Mouse (Mus musculus) retina, postnatal 1 day (tissue): ENCODE measurements around the gene Dvl1.

Source experiments
- DNase-seq: peaks from one replicate; pipeline ENCODE4 v3.0.0-alpha.2; 2012

Gene Dvl1

DNA sequence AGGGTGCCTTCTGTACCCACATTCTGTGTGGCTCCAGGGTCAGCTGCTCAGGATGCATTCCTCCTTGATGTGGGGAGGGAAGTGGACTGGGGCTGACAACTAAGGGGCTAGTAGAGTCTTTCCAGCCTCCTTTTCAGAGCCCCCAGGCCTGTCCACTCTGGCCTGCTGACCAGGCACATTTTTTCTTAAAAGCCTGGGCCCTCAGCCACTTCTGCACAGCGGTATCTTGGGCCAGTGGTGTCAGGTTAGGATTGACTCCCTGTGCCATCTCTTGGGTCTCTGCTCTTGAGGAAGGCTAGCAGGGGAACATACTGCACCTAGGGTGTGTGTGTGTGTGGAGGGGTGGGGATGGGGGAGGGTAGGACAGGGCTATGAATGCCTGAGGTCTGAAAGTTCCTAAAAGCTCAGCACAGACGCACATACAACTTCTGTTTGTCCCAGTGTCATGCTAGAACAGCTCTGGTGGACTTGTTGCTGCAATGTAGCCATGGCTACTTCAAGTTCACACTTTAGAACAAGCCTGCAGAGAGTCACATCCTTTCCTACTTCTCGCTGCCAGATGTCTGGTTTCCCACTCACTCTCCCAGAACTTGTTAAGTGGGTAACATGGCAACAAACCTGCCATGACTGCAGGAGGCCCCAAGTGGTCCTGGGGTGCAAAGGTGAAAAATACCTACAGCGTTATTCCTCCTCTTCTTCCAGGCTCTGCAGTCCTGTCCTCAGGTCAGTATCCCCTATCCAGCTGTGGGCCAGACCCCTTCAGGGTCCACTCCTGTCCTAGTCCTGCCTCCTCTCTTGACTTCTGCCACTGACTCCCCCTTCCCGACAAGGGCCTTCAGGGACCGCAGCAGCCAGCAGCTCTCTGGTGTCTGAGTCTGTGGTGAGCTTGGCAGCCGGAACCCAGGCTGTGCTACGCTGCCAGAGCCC is 6.9 kb upstream of the Dvl1 start:
- DNase-seq: no peak

DNA sequence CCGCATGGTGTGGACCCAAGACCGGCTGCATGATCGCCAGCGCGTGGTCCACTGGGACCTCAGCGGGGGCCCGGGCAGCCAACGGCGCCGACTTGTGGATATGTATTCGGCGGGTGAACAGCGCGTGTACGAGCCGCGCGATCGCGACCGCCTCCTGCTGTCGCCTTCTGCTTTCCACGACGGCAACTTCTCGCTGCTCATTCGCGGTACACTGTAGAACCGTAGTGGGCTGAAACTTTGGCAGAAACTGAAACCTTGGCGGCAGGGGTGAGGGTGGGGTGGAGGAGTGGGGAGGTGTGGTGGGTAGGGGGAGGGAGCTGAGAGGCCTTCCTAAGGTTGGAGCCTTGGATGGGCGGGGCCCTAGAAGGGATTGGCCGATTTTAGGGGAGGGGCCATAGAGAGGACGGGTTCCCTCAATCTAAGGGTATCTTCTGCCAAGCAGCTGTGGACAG is 6.2 kb upstream of the Dvl1 start:
- DNase-seq: peak; percentile 75

DNA sequence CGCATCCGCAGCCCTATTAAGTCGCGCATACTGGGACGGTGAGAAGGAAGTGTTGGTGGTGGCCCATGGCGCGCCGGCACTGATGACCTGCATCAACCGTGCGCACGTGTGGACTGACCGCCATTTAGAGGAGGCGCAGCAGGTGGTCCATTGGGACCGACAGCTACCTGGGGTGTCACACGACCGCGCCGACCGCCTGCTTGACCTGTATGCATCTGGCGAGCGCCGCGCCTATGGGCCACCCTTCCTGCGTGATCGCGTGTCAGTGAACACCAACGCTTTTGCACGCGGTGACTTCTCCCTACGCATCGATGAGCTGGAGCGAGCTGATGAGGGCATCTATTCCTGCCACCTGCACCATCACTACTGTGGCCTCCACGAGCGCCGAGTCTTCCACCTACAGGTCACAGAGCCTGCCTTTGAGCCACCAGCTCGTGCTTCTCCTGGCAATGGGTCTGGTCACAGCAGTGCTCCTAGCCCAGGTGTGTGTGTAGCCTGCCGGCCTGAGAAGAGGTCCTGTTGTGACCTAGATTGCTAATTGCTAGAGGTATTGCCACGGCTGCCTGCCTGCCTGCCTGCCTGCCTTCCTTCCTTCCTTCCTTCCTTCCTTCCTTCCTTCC is 5.4 kb upstream of the Dvl1 start:
- no peak for DNase-seq

DNA sequence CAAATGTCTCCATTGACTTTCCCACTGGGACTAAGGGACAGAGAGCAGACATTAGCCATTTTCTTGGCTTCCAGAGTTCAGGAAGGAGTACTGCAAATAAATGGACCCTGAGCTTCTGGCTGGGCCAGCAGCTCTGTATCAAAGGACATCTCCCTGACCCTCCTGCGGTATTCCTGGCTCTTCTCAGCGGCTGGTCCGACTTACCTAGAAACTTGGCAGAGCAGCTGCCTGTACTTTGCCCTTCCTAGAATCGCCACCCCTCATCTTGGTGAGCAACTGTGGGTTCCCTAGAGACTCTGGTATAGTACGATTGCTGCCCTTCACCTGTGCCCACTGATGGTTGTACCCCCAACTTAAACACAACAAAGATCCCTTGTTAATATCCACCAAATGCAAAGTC is 4.0 kb upstream of the Dvl1 start:
- no peak for DNase-seq

DNA sequence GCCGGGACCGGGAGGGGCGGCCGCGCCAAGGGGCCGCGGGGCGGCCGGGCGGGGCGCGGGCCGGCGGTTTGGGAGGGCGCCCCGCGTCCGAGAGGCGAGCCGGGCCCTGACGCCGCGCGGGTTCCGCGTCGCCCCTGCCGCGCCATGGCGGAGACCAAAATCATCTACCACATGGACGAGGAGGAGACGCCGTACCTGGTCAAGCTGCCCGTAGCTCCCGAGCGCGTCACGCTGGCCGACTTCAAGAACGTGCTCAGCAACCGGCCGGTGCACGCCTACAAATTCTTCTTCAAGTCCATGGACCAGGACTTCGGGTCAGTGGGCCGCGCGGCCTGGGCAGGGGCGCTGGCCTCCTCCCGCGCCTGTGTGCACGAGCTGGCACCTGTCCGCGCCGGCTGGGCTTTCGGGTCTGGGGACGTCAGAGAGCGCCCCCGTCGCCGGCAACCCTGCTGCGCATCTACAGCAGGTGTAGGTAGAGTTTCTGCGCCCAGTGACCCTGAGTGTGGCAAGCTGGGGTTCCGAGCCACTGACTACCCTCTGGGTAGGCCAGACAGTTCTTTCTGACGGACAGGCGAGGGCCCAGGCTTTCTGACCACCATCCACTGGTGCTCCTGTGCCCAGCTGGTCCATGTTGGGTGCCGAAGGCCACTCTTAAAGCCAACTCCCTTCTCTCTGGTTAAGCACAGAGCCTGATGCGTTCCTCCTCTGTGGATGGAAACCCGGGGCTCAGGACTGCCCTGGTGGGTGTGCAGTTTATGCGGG is 570 bp downstream of the Dvl1 start:
- DNase-seq: peak; percentile 62

DNA sequence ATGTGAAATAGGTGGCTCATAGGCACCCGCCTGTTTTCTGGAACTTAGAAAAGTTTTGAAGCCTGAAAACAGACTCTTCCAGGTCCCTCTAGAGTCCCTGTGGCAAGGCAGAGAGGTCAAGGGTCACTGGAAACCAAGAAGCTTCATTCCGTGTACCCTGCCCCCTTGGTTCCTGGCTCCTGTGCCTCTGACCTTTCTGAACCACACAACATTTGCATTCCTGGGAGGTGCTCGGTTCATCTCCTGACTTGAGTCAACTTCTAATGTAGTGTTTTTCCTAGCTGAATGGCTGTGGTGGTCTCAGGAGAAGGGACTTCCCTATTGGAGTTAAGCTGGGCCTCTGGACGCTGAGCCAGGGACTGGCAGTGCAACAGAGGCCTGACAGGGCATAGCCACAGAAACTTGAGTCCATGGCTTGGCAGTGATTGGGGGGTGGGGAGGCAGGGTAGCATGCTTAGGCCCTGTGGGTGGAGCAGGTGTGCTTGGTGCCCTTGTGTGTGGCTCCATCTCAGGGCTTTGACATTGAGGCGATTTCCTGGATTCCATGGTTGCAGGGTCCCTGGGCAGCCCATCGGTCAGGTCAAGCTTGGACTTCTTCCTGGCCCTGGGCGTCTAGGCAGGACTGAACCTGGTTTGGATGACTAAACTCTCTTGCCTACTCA is 1.4 kb downstream of the Dvl1 start:
- DNase-seq: no peak

- DNase-seq: no peak
Measured at GRCm38 (mm10) chr4:155849391-155849790, 2.2 kb downstream of the Dvl1 start.

GRCm38 (mm10) chr4:155849792-155850451 is 2.7 kb downstream of the Dvl1 start:
- no peak for DNase-seq

DNA sequence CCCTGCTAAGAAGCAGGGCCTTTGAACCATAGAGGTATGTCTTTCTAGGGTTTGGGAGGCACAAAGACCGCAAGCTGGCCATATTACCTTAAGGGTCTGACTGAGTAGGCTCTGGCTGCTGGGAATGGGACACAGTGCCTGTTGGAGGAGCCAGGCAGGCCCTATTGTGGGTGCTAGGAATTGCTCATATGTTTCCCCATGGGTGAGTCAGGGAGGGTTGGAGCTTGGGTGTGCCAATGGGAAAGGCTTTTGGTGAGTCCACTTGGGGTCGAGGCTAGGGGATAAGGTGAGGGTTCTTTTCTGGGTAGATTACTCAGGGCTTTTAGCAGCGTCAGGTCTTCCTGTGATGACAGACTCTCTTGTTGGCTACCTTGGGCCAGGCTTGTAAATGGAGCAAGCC is 4.2 kb downstream of the Dvl1 start:
- no peak for DNase-seq

GRCm38 (mm10) chr4:155851951-155852411 is 4.8 kb downstream of the Dvl1 start:
- DNase-seq: no peak

DNA sequence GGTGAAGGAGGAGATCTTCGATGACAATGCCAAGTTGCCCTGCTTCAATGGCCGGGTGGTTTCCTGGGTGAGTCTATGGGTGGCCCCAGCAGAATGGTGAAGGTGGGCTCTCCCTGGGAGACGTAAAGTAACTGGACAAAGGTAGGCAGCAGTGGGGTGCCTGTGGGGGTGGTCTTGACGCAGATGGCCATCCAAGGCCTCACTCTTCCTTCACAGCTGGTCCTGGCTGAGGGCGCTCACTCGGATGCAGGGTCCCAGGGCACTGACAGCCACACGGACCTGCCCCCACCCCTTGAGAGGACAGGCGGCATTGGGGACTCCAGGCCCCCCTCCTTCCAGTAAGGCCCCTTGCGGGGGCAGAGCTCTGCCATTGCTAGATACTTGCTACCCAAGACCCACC is 6.2 kb downstream of the Dvl1 start:
- no peak for DNase-seq

- DNase-seq: no peak
Measured at GRCm38 (mm10) chr4:155854991-155855390, 7.8 kb downstream of the Dvl1 start.

GRCm38 (mm10) chr4:155856071-155856470 is 8.9 kb downstream of the Dvl1 start:
- DNase-seq: no peak

DNA sequence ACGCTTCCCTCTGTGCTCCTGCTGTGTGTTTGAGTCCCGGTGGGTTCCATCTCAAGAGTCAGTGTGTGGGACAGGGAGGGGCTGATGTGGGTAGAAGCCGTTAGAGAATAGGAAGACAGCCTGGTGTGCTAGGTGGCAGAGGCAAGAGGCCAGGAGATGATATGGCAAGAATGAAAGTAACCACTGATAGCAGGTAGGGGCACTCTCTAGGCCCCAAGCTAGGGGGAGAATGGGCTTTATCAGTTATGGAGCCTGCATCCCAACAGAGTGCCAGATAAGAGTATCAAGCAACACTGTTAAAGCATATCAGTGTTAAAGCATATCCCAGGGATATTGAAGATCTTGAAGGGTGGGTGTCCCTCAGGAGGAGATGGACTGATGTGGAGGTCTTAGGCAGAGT is 9.7 kb downstream of the Dvl1 start:
- DNase-seq: no peak

DNA sequence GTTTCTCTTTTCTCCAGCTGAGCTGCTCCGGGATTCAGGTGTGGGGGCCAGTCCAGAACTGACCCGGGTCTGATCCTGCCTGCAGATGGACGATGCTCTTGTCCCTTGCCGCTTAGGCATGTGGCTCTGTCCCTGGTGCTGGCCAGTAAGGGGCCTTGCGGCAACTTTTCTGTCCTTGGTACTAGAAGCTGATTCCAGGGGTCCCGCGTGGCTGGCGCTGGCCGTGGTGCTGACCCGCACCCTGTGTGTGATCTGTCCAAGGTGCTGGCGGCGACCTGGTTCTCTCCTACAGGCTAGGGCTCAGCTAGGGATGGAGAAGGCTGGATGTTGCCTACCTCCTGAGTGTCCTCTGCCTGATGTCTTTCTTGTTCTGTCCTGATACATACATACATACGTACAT is 12.1 kb downstream of the Dvl1 start:
- DNase-seq: peak; percentile 63

DNA sequence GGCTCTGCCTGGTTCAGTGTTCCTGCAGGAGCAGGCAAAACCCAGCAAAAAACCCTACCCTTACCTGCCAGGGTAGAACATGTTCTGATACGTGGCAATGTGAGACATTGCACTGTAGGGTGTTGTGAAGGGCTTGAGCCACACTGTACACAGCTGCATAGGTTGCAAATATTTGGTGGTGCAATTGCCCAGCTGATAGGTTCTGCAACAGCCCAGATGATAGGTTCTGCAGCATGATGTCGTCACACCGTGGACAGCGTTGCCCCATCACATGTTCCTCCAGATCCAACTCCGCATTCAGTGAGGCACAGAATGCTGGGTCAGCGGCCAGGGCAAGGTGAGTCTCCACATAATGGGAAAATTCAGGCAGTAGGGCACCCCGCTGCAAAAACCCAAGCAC is 14.6 kb downstream of the Dvl1 start:
- no peak for DNase-seq

- no peak for DNase-seq
Measured at GRCm38 (mm10) chr4:155863001-155863400, 15.8 kb downstream of the Dvl1 start, which contains the start of gene Tas1r3. Gene Tas1r3 (minus strand): TSS chr4:155863362.

DNA sequence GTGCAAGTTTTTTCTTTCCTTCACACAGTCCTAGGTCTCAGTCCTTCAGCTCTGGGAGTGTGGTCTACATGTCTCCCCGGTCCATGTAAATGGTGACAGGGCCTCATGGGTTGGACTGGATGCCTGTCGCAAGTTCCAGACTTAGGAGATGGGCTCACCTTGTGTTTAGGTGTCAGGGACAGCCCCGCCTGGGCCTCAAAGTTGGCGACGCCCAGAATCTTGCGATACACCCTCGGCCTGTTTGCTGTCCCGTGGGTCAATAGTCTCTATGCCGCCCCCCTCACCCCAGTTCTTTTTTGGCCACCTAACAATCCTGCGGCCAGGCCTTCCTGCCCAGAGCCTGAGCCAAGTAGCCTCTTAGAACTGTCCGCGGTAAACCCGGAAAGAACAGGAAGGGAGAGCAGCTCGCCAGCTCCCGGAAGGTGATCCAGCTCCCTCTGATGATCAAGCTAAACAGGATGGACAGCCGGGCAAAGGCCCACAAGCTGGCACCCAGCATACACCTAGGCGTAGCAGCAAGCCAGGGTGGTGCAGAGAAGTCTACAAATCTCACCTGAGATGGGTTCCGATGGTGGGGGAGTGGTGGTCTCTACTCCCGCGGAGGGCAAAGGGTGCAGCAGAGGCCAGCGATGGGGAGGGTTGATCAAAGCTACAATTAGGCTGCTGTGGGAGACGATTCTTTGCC is 21.6 kb downstream of the Dvl1 start:
- DNase-seq: no peak

GRCm38 (mm10) chr4:155869317-155870033 is 22.3 kb downstream of the Dvl1 start, which contains the start of the genes Cptp and Ints11:
Gene Cptp (minus strand): TSS chr4:155869440.
Gene Ints11 (plus strand): TSS chr4:155869546.
- peak; percentile 98 for DNase-seq

DNA sequence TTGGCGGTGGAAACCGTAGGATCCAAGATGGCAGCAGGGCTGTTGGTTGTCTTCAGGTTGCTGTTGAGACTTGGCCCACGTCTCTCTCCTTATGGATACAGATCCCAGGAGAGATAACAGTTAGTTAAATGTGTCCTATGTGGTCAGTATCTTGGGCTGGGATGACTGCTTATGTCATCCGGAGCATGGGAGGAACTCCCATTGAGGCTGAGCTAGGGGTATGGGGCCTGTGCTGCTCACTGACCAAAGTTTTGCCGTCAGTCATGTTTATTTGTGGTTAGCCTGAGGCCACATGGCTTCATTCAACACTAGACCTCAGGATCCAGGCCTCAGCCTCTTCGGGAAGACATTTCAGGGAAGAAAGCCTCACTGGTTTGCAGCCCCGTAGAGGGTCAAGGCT is 24.2 kb downstream of the Dvl1 start:
- no peak for DNase-seq

- no peak for DNase-seq
Measured at GRCm38 (mm10) chr4:155883587-155883986, 36.4 kb downstream of the Dvl1 start.
